Comparison of ENCODE assay signal across 8 mouse cellular contexts in the genomic region with DNA sequence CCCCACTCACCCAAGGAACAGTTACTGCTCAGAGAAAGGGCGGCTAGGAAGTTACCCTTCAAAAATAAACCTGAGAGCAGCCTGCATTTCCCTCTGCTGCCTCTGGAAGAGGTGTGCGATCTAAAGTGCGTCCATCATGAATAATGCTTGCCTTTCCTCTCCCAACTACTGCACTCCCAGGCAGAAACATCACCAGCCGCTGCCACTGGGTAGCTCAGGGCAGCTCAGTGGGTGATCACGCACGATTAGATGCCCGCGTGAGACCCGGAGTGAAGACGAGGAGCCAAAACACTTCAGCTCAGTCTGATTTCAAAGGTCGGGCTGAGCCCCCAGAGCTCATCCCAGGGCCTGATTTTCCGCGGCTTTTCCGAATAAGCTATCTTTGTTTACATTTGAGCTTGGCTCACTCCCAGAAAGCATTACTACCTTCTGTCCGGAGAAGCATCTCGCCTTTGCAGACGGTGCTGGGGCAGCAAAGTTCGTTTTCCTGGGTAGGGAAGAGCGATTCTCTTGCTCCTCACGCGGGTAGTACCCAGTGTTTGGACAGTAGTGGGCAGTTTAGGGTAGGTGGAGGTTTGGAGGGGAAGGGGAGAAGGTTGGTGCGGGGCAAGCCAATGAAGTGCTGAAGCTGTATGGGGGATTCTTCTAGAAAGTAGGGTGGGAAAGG. TPM values are rescaled to one million over a fixed set of nuclear protein-coding genes. Genes with fewer than 3 reads are reported as not detected.
DNase-seq lines count a peak whose midpoint lies in the region; ATAC-seq and TF ChIP-seq lines count a peak whose summit lies in the region.

Gene Spats2l (plus strand): TSS at position 162 of the 667 bp plus-strand sequence.

- intact Hi-C loops in left cerebral cortex, postnatal 4 days (cut with DNase I) = loop anchor here (2.0 to 10.0 kb wide), 2 partner anchors 171 to 345 kb away; no protein-coding TSS in a partner anchor

- H3K4me1 ChIP-seq in cortical plate, adult 2 months (ENCODE audit: control insufficient read depth, insufficient read depth, low read length) = no peaks in the 10 kb centered on the region
- H3K4me1 ChIP-seq in intestine, embryonic 16.5 days (ENCODE audit: control insufficient read depth, insufficient read depth, low read length) = peaks cover 7% of the 10 kb centered on the region; the same call in 1 of the 2 replicates
- H3K4me1 ChIP-seq in midbrain, embryonic 11.5 days (ENCODE audit: control insufficient read depth, insufficient read depth, low read length) = peaks cover 3% of the 10 kb centered on the region; the same call in 1 of the 2 replicates
- no peaks in the 10 kb centered on the region for H3K4me1 ChIP-seq in stomach, postnatal 0 days (replicated peaks; ENCODE audit: control insufficient read depth, insufficient read depth)

- H3K36me3 ChIP-seq in intestine, embryonic 16.5 days (ENCODE audit: control insufficient read depth, insufficient read depth, low read length) = no peaks in the 10 kb centered on the region
- H3K36me3 ChIP-seq in midbrain, embryonic 11.5 days (ENCODE audit: control insufficient read depth, insufficient read depth, low read length) = no peaks in the 10 kb centered on the region
- H3K36me3 ChIP-seq in stomach, postnatal 0 days (ENCODE audit: control insufficient read depth, insufficient read depth, low read length) = no peaks in the 10 kb centered on the region

- no peak for TF ChIP-seq EP300 in stomach, postnatal 0 days (optimal IDR thresholded peaks at IDR 0.05)

- H3K27me3 ChIP-seq in intestine, embryonic 16.5 days (replicated peaks; ENCODE audit: control insufficient read depth, insufficient read depth, low read length) = no peaks in the 10 kb centered on the region
- no peaks in the 10 kb centered on the region for H3K27me3 ChIP-seq in midbrain, embryonic 11.5 days (ENCODE audit: control insufficient read depth, insufficient read depth, low read length)
- H3K27me3 ChIP-seq in stomach, postnatal 0 days (ENCODE audit: control insufficient read depth, insufficient read depth, low read length) = no peaks in the 10 kb centered on the region

- no peak for TF ChIP-seq POLR2A in cortical plate, adult 2 months (IDR thresholded peaks at IDR 0.05; ENCODE audit: extremely low read depth, insufficient read depth, low read length)

- under 1% methylated on average over 22 of the region's 22 CpGs for WGBS in intestine, embryonic 16.5 days
- under 1% methylated on average over 22 of the region's 22 CpGs for WGBS in midbrain, embryonic 11.5 days
- WGBS in stomach, postnatal 0 days = 1% methylated on average over 22 of the region's 22 CpGs

- DNase-seq in R1 (ENCODE audit: low read depth, low spot score) = peak; percentile 77
- DNase-seq in gastrocnemius, postnatal 4 days (ENCODE audit: low spot score in 2 of 2) = peak in 1 of 2 experiments; percentile 39
- peak; percentile 28 for DNase-seq in left cerebral cortex, postnatal 4 days
- peak; percentile 98 for DNase-seq in midbrain, embryonic 11.5 days (ENCODE audit: low spot score, missing footprints)
- peak; percentile 62 for DNase-seq in stomach, postnatal 0 days (ENCODE audit: low spot score)
- DNase-seq in spleen, postnatal 14 days (ENCODE audit: low spot score in 2 of 2) = no peak

- H3K27ac ChIP-seq in cortical plate, adult 2 months (ENCODE audit: insufficient read depth, low read length) = peak within 1 kb of the TSS; percentile 92
- peak within 1 kb of the TSS; percentile 98 for H3K27ac ChIP-seq in intestine, embryonic 16.5 days (ENCODE audit: low read length)
- H3K27ac ChIP-seq in midbrain, embryonic 11.5 days (ENCODE audit: low read depth, low read length) = peak within 1 kb of the TSS; percentile 76
- peak within 1 kb of the TSS; percentile 97 for H3K27ac ChIP-seq in stomach, postnatal 0 days (replicated peaks)

- H3K4me2 ChIP-seq in intestine, embryonic 16.5 days (ENCODE audit: low read depth, low read length) = peak within 1 kb of the TSS; percentile 85
- peak within 1 kb of the TSS; percentile 85 for H3K4me2 ChIP-seq in midbrain, embryonic 11.5 days
- H3K4me2 ChIP-seq in stomach, postnatal 0 days (replicated peaks; ENCODE audit: low read depth) = peak within 1 kb of the TSS; percentile 88

- H3K9me3 ChIP-seq in intestine, embryonic 16.5 days (ENCODE audit: control insufficient read depth, low read length) = no peaks in the 10 kb centered on the region
- H3K9me3 ChIP-seq in midbrain, embryonic 11.5 days (ENCODE audit: control insufficient read depth, low read length) = no peaks in the 10 kb centered on the region
- no peaks in the 10 kb centered on the region for H3K9me3 ChIP-seq in stomach, postnatal 0 days (ENCODE audit: control insufficient read depth, low read length)

- H3K9ac ChIP-seq in intestine, embryonic 16.5 days (ENCODE audit: low read depth, low read length) = peak within 1 kb of the TSS; percentile 97
- peak within 1 kb of the TSS; percentile 91 for H3K9ac ChIP-seq in midbrain, embryonic 11.5 days (ENCODE audit: low read length)
- peak within 1 kb of the TSS; percentile 95 for H3K9ac ChIP-seq in stomach, postnatal 0 days (ENCODE audit: low read length)

- peak; percentile 38 for TF ChIP-seq CTCF in cortical plate, adult 2 months (IDR thresholded peaks at IDR 0.05; ENCODE audit: extremely low read depth, insufficient read depth, low read length)
- TF ChIP-seq CTCF in stomach, postnatal 0 days (IDR thresholded peaks at IDR 0.05; ENCODE audit: low read depth) = peak; percentile 67

- peak within 1 kb of the TSS; percentile 75 for H3K4me3 ChIP-seq in cortical plate, adult 2 months (ENCODE audit: insufficient read depth, low read length)
- H3K4me3 ChIP-seq in intestine, embryonic 16.5 days (ENCODE audit: low read length) = peak within 1 kb of the TSS; percentile 90
- peak within 1 kb of the TSS; percentile 77 for H3K4me3 ChIP-seq in midbrain, embryonic 11.5 days (ENCODE audit: low read depth, low read length)
- peak within 1 kb of the TSS; percentile 92 for H3K4me3 ChIP-seq in stomach, postnatal 0 days (ENCODE audit: low read depth, low read length)

- peak; percentile 78 for ATAC-seq in intestine, embryonic 16.5 days
- ATAC-seq in midbrain, embryonic 11.5 days (ENCODE audit: low FRiP score) = peak; percentile 75
- peak; percentile 65 for ATAC-seq in stomach, postnatal 0 days (ENCODE audit: low FRiP score, low TSS enrichment)

RNA-seq across cellular contexts. Expression of gene Spats2l, which starts in this region (rescaled TPM):
- polyA plus RNA-seq in cortical plate, adult 2 months (2012; rRNA removed) = 24.6 and 27.4 TPM in 2 replicates
- total RNA-seq in gastrocnemius, postnatal 4 days (2021) = 10 to 100 TPM; 72.4 to 84.7 TPM
- polyA plus RNA-seq in intestine, embryonic 16.5 days (2015; fragmentation: Nextera tagmentation; extraction: Ambion mirVana) = 53.0 and 56.7 TPM in 2 replicates
- 10 to 100 TPM; 42.9 to 44.1 TPM for total RNA-seq in left cerebral cortex, postnatal 4 days (2021)
- polyA plus RNA-seq in midbrain, embryonic 11.5 days (2014; fragmentation: Nextera tagmentation; extraction: Ambion mirVana) = 31.9 and 33.7 TPM in 2 replicates
- 59.4 and 73.8 TPM in 2 replicates for polyA plus RNA-seq in stomach, postnatal 0 days (2015; fragmentation: Nextera tagmentation; extraction: Ambion mirVana)

Comparison
In these comparisons a context has a peak if more than half of its experiments do, and no peak if none do; other contexts are left out.
1. DNase-seq: peak in R1 (single experiment), left cerebral cortex, postnatal 4 days (single experiment), midbrain, embryonic 11.5 days (single experiment) and stomach, postnatal 0 days (single experiment); none in spleen, postnatal 14 days (0 of 2).
2. Peak in every context shown above with its lines, with median percentiles within 50 percentile points of each other: H3K27ac ChIP-seq, H3K4me3 ChIP-seq, ATAC-seq, H3K4me2 ChIP-seq and H3K9ac ChIP-seq.